ENCODE assay signal across 1 mouse cellular context in genomic region chr10:43594187-43594586, GRCm38 (mm10).
TF ChIP-seq lines count a peak whose summit lies in the region.

No protein-coding gene starts in this region.

TF ChIP-seq in MEL, 35 proteins besides CTCF, POLR2A, EP300 and RAD21 (continued from another document):
- TF ChIP-seq MAFK (IDR thresholded peaks at IDR 0.05; ENCODE audit: borderline replicate concordance, low read depth, low read length) (no peak), KAT2A (conservative IDR thresholded peaks at IDR 0.05; ENCODE audit: low read depth, low read length) (no peak), BHLHE40 (IDR thresholded peaks at IDR 0.05; ENCODE audit: borderline replicate concordance, low read depth, low read length) (no peak), POLR2AphosphoS5 (IDR thresholded peaks at IDR 0.05; ENCODE audit: borderline replicate concordance, low read depth, low read length) (no peak), GATA1 (IDR thresholded peaks at IDR 0.05; ENCODE audit: low read depth, low read length) (peak; percentile 86), JUND (IDR thresholded peaks at IDR 0.05; ENCODE audit: low read depth, low read length) (no peak), ZMIZ1 (IDR thresholded peaks at IDR 0.05; ENCODE audit: low read depth, low read length) (no peak), MYB (IDR thresholded peaks at IDR 0.05; ENCODE audit: low read depth, low read length) (no peak), ETS1 (IDR thresholded peaks at IDR 0.05; ENCODE audit: low read depth, low read length) (no peak), MEF2A (IDR thresholded peaks at IDR 0.05; ENCODE audit: extremely low read depth, insufficient replicate concordance, low read depth, low read length, poor library complexity, severe bottlenecking) (no peak)
